Mouse (Mus musculus) lung, postnatal 4 days (tissue): Measurements from ENCODE around the gene Serpine2.

Experiments used
- DNase-seq, 2 experiments: peaks; one replicate each; pipeline ENCODE4 v3.0.0; 2021

Gene Serpine2

GRCm38 (mm10) chr1:79755376-79755775 lies 105.6 kb downstream of the Serpine2 start:
- no peak for DNase-seq

GRCm38 (mm10) chr1:79754936-79755335 lies 106.0 kb downstream of the Serpine2 start:
- DNase-seq = no peak

GRCm38 (mm10) chr1:79753456-79753855 lies 107.5 kb downstream of the Serpine2 start:
- DNase-seq = no peak

GRCm38 (mm10) chr1:79752714-79753340 lies 108.2 kb downstream of the Serpine2 start:
- no peak for DNase-seq

- no peak for DNase-seq
Measured at GRCm38 (mm10) chr1:79752015-79752695, 108.8 kb downstream of the Serpine2 start.

- DNase-seq = peak in 1 of 2 experiments; percentile 40
Measured at GRCm38 (mm10) chr1:79751186-79751585, 109.8 kb downstream of the Serpine2 start.

- DNase-seq = peak; percentile 62 to 81
Measured at GRCm38 (mm10) chr1:79746056-79746455, 114.9 kb downstream of the Serpine2 start.
